Mouse (Mus musculus) heart, postnatal 10 days (tissue): ENCODE data around the gene Sp7. TPM values are rescaled to one million over a fixed set of nuclear protein-coding genes. Genes with fewer than 3 reads are reported as not detected.

Experiments
- total RNA-seq, 2 experiments: library from RNA; stranded (reverse); gene quantifications; 2 replicates each; pipeline ENCODE4 v1.2.3; 2021

Sp7 gene
- total RNA-seq, 2 experiments from 2014 or later = not detected

Other genes starting within 250 kb of the Sp7 start
- 10 to 100 TPM; 19.1 to 22.2 TPM for gene Spryd3, start 230.9 kb downstream of the Sp7 start, total RNA-seq
- gene Igfbp6, start 222.8 kb downstream of the Sp7 start, total RNA-seq = 10 to 100 TPM; 24.8 to 30.5 TPM
- under 1 TPM in 1 of 2 experiments, not detected in 1; 0.20 TPM for gene Soat2, start 216.7 kb downstream of the Sp7 start, total RNA-seq
- gene Zfp740, start 163.9 kb downstream of the Sp7 start, total RNA-seq = 10 to 100 TPM; 48.2 to 48.3 TPM
- 10 to 100 TPM; 25.6 to 33.8 TPM for gene Csad, start 162.5 kb downstream of the Sp7 start, total RNA-seq
- gene Itgb7, start 135.2 kb downstream of the Sp7 start, total RNA-seq = 1 to 10 TPM; 1.9 to 2.0 TPM
- 10 to 100 TPM; 23.2 to 27.2 TPM for gene Rarg, start 109.7 kb downstream of the Sp7 start, total RNA-seq
- not detected for gene Gm9918, start 96.6 kb downstream of the Sp7 start, total RNA-seq
- 10 to 100 TPM; 20.6 to 23.8 TPM for gene Mfsd5, start 87.7 kb downstream of the Sp7 start, total RNA-seq
- gene Espl1, start 70.9 kb downstream of the Sp7 start, total RNA-seq = 10 to 100 TPM in 1 of 2 experiments, 1 to 10 TPM in 1; 7.5 to 10.7 TPM
- 100 to 1,000 TPM; 336 to 346 TPM for gene Pfdn5, start 41.1 kb downstream of the Sp7 start, total RNA-seq
- gene Myg1, start 35.5 kb downstream of the Sp7 start, total RNA-seq = 10 to 100 TPM; 28.3 to 31.5 TPM
- 10 to 100 TPM; 16.2 to 16.4 TPM for gene Aaas, start 16.4 kb downstream of the Sp7 start, total RNA-seq
- 10 to 100 TPM; 57.7 to 68.4 TPM for gene Sp1, start 39.0 kb upstream of the Sp7 start, total RNA-seq
- gene Amhr2, start 78.2 kb upstream of the Sp7 start, total RNA-seq = 1 to 10 TPM in 1 of 2 experiments, under 1 TPM in 1; 0.67 to 1.4 TPM
- gene Prr13, start 91.8 kb upstream of the Sp7 start, total RNA-seq = 10 to 100 TPM; 23.3 to 27.3 TPM
- 100 to 1,000 TPM; 547 to 592 TPM for gene Pcbp2, start 103.4 kb upstream of the Sp7 start, total RNA-seq
- gene Gm10337, start 136.5 kb upstream of the Sp7 start, total RNA-seq = 1 to 10 TPM in 1 of 2 experiments, not detected in 1; 3.6 TPM
- gene Map3k12, start 149.9 kb upstream of the Sp7 start, total RNA-seq = 1 to 10 TPM; 5.1 to 5.2 TPM
- gene Tarbp2, start 151.0 kb upstream of the Sp7 start, total RNA-seq = 10 to 100 TPM; 45.9 to 53.1 TPM
- gene Npff, start 157.8 kb upstream of the Sp7 start, total RNA-seq = 1 to 10 TPM; 1.4 to 3.8 TPM